Mouse (Mus musculus): Measurements from ENCODE around the gene Tex19.1.

- TF ChIP-seq CTCF (conservative IDR thresholded peaks at IDR 0.05; ENCODE audit: low read length) (no peak), POU5F1 (IDR thresholded peaks at IDR 0.05; ENCODE audit: borderline replicate concordance, low read length) (no peak), NANOG (IDR thresholded peaks at IDR 0.05; ENCODE audit: borderline replicate concordance, low read length) (no peak)
These were observed 36.0 kb upstream of the Tex19.1 start for GRCm38 (mm10) chr11:121109986-121110385.

All from E14TG2a.4 (cell line).